Mouse (Mus musculus): ENCODE data around the gene Chrna3. TPM values are rescaled to one million over a fixed set of nuclear protein-coding genes. Genes with fewer than 3 reads are reported as not detected.

The Chrna3 gene
- polyA plus RNA-seq, 1 experiment from 2014 or later = 18.1 TPM

- Histone ChIP-seq H3K36me3 (no peaks in the 10 kb centered on the region), H3K27ac (replicated peaks) (no peak overlapping the region), H3K4me1 (no peaks in the 10 kb centered on the region), H3K4me2 (no peak overlapping the region), H3K9me3 (replicated peaks) (no peaks in the 10 kb centered on the region), H3K9ac (replicated peaks) (no peak overlapping the region), H3K4me3 (replicated peaks) (no peak overlapping the region), H3K27me3 (replicated peaks) (no peaks in the 10 kb centered on the region)
- no peak for ATAC-seq (ENCODE audit: low FRiP score)
- WGBS = 64% methylated on average over 8 of the region's 8 CpGs
Measured at GRCm38 (mm10) chr9:55038948-55039347, 12.6 kb upstream of the Chrna3 start.

GRCm38 (mm10) chr9:55031435-55032167 lies 5.2 kb upstream of the Chrna3 start:
- no peak overlapping the region for H3K9ac ChIP-seq (replicated peaks)
- H3K4me1 ChIP-seq = peaks cover 7% of the 10 kb centered on the region
- no peaks in the 10 kb centered on the region for H3K9me3 ChIP-seq (replicated peaks)
- no peak overlapping the region for H3K4me2 ChIP-seq
- H3K4me3 ChIP-seq (replicated peaks) = no peak overlapping the region
- no peak for ATAC-seq (ENCODE audit: low FRiP score)
- WGBS = 66% methylated on average over 6 of the region's 6 CpGs
- H3K27ac ChIP-seq (replicated peaks) = no peak overlapping the region
- H3K27me3 ChIP-seq (replicated peaks) = no peaks in the 10 kb centered on the region
- H3K36me3 ChIP-seq = no peaks in the 10 kb centered on the region

GRCm38 (mm10) chr9:55025534-55026274 lies 658 bp downstream of the Chrna3 start:
- Histone ChIP-seq H3K4me2 (peak overlapping the region; percentile 65), H3K9me3 (replicated peaks) (no peaks in the 10 kb centered on the region), H3K9ac (replicated peaks) (peak overlapping the region; percentile 49), H3K4me3 (replicated peaks) (peak overlapping the region; percentile 46), H3K36me3 (no peaks in the 10 kb centered on the region), H3K27ac (replicated peaks) (peak overlapping the region; percentile 46), H3K27me3 (replicated peaks) (peaks cover 7% of the 10 kb centered on the region; the same call in 1 of the 2 replicates), H3K4me1 (peaks cover 24% of the 10 kb centered on the region)
- 5% methylated on average over 38 of the region's 38 CpGs for WGBS
- peak; percentile 68 for ATAC-seq (ENCODE audit: low FRiP score)

GRCm38 (mm10) chr9:55023902-55024583 lies 2.3 kb downstream of the Chrna3 start:
- no peaks in the 10 kb centered on the region for H3K9me3 ChIP-seq (replicated peaks)
- no peak overlapping the region for H3K4me3 ChIP-seq (replicated peaks)
- WGBS = 46% methylated on average over 13 of the region's 13 CpGs
- H3K9ac ChIP-seq (replicated peaks) = no peak overlapping the region
- no peak overlapping the region for H3K27ac ChIP-seq (replicated peaks)
- ATAC-seq (ENCODE audit: low FRiP score) = no peak
- H3K36me3 ChIP-seq = no peaks in the 10 kb centered on the region
- H3K4me1 ChIP-seq = peaks cover 24% of the 10 kb centered on the region
- H3K4me2 ChIP-seq = no peak overlapping the region
- H3K27me3 ChIP-seq (replicated peaks) = peaks cover 7% of the 10 kb centered on the region; the same call in 1 of the 2 replicates

GRCm38 (mm10) chr9:55023326-55023725 lies 3.0 kb downstream of the Chrna3 start:
- ATAC-seq (ENCODE audit: low FRiP score) = no peak
- peaks cover 24% of the 10 kb centered on the region for H3K4me1 ChIP-seq
- H3K9ac ChIP-seq (replicated peaks) = no peak overlapping the region
- no peak overlapping the region for H3K4me3 ChIP-seq (replicated peaks)
- no peaks in the 10 kb centered on the region for H3K9me3 ChIP-seq (replicated peaks)
- peaks cover 7% of the 10 kb centered on the region; the same call in 1 of the 2 replicates for H3K27me3 ChIP-seq (replicated peaks)
- no peak overlapping the region for H3K4me2 ChIP-seq
- H3K27ac ChIP-seq (replicated peaks) = no peak overlapping the region
- 77% methylated on average over 5 of the region's 5 CpGs for WGBS
- no peaks in the 10 kb centered on the region for H3K36me3 ChIP-seq

GRCm38 (mm10) chr9:55016926-55017325 lies 9.4 kb downstream of the Chrna3 start:
- 81% methylated on average over 3 of the region's 3 CpGs for WGBS
- no peak overlapping the region for H3K4me2 ChIP-seq

GRCm38 (mm10) chr9:55010588-55011350 lies 15.6 kb downstream of the Chrna3 start:
- no peak overlapping the region for H3K27ac ChIP-seq (replicated peaks)
- no peak overlapping the region for H3K4me2 ChIP-seq
- no peak overlapping the region for H3K9ac ChIP-seq (replicated peaks)
- no peaks in the 10 kb centered on the region for H3K9me3 ChIP-seq (replicated peaks)
- H3K4me3 ChIP-seq (replicated peaks) = no peak overlapping the region
- no peaks in the 10 kb centered on the region for H3K27me3 ChIP-seq (replicated peaks)
- H3K4me1 ChIP-seq = peaks cover 4% of the 10 kb centered on the region; the same call in 1 of the 2 replicates
- no peak for ATAC-seq (ENCODE audit: low FRiP score)
- 57% methylated on average over 6 of the region's 6 CpGs for WGBS
- H3K36me3 ChIP-seq = peaks cover 4% of the 10 kb centered on the region; the same call in 1 of the 2 replicates

More at GRCm38 (mm10) chr9:55016926-55017325, 9.4 kb downstream of the Chrna3 start:
- no peak overlapping the region for H3K9ac ChIP-seq (replicated peaks)
- H3K4me3 ChIP-seq (replicated peaks) = no peak overlapping the region
- ATAC-seq (ENCODE audit: low FRiP score) = no peak
- no peak overlapping the region for H3K27ac ChIP-seq (replicated peaks)
- no peaks in the 10 kb centered on the region for H3K9me3 ChIP-seq (replicated peaks)
- peaks cover 4% of the 10 kb centered on the region; the same call in 1 of the 2 replicates for H3K36me3 ChIP-seq
- peaks cover 4% of the 10 kb centered on the region; the same call in 1 of the 2 replicates for H3K4me1 ChIP-seq
- H3K27me3 ChIP-seq (replicated peaks) = no peaks in the 10 kb centered on the region

- Histone ChIP-seq H3K4me1 (peaks cover 4% of the 10 kb centered on the region; the same call in 1 of the 2 replicates), H3K9me3 (replicated peaks) (no peaks in the 10 kb centered on the region), H3K4me3 (replicated peaks) (no peak overlapping the region), H3K9ac (replicated peaks) (no peak overlapping the region), H3K27me3 (replicated peaks) (no peaks in the 10 kb centered on the region), H3K27ac (replicated peaks) (no peak overlapping the region), H3K4me2 (no peak overlapping the region), H3K36me3 (no peaks in the 10 kb centered on the region)
- WGBS = 88% methylated on average over 2 of the region's 2 CpGs
- ATAC-seq (ENCODE audit: low FRiP score) = no peak
Measured at GRCm38 (mm10) chr9:55009692-55010091, 16.7 kb downstream of the Chrna3 start.

- H3K4me1 ChIP-seq = no peaks in the 10 kb centered on the region
- no peak overlapping the region for H3K27ac ChIP-seq (replicated peaks)
- H3K27me3 ChIP-seq (replicated peaks) = no peaks in the 10 kb centered on the region
- no peak overlapping the region for H3K9ac ChIP-seq (replicated peaks)
- H3K4me3 ChIP-seq (replicated peaks) = no peak overlapping the region
- H3K9me3 ChIP-seq (replicated peaks) = no peaks in the 10 kb centered on the region
- no peak for ATAC-seq (ENCODE audit: low FRiP score)
- no peaks in the 10 kb centered on the region for H3K36me3 ChIP-seq
- no peak overlapping the region for H3K4me2 ChIP-seq
- WGBS = 38% methylated on average over 4 of the region's 4 CpGs
Measured at GRCm38 (mm10) chr9:55003609-55004008, 22.8 kb downstream of the Chrna3 start.

- Histone ChIP-seq H3K4me2 (no peak overlapping the region), H3K36me3 (no peaks in the 10 kb centered on the region), H3K4me3 (replicated peaks) (no peak overlapping the region), H3K9me3 (replicated peaks) (no peaks in the 10 kb centered on the region), H3K4me1 (no peaks in the 10 kb centered on the region), H3K27me3 (replicated peaks) (no peaks in the 10 kb centered on the region), H3K27ac (replicated peaks) (no peak overlapping the region), H3K9ac (replicated peaks) (no peak overlapping the region)
- 90% methylated on average over 3 of the region's 3 CpGs for WGBS
- ATAC-seq (ENCODE audit: low FRiP score) = no peak
Measured at GRCm38 (mm10) chr9:54995645-54996044, 30.7 kb downstream of the Chrna3 start.

GRCm38 (mm10) chr9:54994381-54994780 lies 32.0 kb downstream of the Chrna3 start:
- Histone ChIP-seq H3K4me3 (replicated peaks) (no peak overlapping the region), H3K27ac (replicated peaks) (no peak overlapping the region), H3K9ac (replicated peaks) (no peak overlapping the region), H3K9me3 (replicated peaks) (no peaks in the 10 kb centered on the region), H3K4me2 (no peak overlapping the region), H3K4me1 (no peaks in the 10 kb centered on the region), H3K36me3 (no peaks in the 10 kb centered on the region), H3K27me3 (replicated peaks) (no peaks in the 10 kb centered on the region)
- ATAC-seq (ENCODE audit: low FRiP score) = no peak
- WGBS = 42% methylated on average over 3 of the region's 3 CpGs
